Mouse (Mus musculus): Measurements from ENCODE around the gene Tcf12.

Gene Tcf12

DNA sequence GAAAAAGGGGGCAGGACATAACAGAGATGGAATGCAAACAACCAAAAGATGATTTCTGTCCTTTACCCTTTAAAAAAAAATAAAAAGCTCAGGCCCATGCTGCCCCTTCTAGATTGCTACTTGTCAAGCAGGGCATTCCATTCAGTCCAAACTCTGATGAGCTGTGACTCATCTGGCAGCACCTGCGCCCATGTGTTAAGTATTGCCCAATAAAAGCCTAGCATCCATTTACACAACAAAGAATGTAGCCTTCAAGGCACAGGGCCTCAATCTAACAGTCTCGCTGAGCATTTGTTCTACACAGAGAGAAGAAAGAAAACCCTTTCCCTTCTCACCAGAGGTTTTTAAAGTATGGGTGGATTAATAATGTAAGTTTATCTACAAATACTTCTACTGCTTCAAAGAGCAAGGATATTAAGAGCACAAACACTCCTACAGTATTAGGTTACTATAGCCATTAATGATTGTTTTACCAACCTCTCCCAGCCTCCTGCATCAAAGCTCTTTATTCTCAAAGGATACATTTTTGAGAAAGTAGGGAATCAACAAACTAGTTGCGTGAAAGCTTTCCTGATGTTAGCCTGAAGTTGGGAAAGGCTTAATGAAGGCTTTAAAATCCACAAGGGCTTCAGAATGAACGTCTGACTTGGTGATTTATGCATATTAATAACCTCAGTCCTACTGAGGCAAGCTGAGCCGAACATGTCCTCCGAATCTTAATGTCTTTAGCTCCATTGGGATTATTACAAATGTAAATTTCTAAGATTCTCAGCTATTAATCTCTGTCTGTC, 195.6 kb downstream of the Tcf12 start:
- no peak for DNase-seq (ENCODE audit: low spot score in 2 of 2)

DNA sequence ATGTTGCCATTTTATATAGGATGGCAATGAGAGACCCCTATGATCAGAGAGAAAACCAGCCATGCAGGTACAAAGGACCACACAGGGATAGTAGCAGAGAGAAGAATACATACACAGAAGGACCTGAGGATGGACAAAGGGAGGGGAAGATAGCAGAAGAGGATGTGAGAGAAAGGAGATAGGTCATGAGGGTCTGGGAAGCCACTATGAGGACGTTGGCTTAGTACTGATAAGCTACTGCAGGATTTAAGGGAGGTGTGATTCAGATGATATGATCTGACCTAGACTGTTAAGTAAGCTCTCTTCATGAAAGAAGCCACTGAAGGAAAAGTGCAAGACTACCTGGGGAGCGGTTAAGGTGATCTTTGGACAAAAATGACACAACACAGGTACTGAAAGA, 205.1 kb downstream of the Tcf12 start:
- DNase-seq (ENCODE audit: low spot score in 2 of 2): no peak

DNA sequence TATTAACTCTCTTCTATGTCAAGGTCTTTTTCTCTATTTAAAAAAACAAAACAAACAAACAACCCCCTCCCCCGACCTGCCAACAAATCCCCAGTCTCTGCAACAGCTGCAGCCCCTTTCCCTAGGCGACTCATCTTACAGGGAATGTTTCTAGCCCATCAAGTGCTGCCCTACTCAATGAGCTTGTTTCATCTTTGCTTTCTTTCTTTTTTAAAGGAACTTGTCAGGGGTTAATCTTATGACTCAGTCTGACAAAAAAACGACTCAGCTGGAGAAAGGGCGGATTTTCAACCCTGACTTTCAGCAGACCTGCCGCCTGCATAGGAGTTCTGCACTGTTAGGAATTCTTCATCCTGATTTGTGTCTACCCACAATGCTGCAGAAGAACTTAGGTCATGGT, 212.8 kb downstream of the Tcf12 start:
- DNase-seq (ENCODE audit: low spot score in 2 of 2): no peak

DNA sequence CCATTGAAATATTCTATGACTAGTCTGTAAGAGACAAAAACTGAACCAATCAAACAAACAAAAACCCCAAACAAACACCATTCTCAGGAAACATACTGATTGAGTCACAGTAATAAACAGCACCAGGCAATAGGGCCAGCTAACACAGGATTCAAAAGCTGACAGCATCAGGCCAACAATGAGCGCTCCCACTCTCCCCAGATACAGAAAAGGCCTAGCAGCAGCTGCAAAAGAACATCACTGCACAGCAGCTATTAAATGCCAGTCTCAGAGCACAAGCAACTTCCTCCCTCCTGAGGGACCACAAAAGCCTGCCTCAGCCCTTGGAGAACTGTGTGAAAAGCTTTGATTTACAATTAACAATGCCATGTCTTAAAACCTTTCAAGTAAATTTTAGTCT, 214.3 kb downstream of the Tcf12 start:
- DNase-seq (ENCODE audit: low spot score in 2 of 2): no peak

DNA sequence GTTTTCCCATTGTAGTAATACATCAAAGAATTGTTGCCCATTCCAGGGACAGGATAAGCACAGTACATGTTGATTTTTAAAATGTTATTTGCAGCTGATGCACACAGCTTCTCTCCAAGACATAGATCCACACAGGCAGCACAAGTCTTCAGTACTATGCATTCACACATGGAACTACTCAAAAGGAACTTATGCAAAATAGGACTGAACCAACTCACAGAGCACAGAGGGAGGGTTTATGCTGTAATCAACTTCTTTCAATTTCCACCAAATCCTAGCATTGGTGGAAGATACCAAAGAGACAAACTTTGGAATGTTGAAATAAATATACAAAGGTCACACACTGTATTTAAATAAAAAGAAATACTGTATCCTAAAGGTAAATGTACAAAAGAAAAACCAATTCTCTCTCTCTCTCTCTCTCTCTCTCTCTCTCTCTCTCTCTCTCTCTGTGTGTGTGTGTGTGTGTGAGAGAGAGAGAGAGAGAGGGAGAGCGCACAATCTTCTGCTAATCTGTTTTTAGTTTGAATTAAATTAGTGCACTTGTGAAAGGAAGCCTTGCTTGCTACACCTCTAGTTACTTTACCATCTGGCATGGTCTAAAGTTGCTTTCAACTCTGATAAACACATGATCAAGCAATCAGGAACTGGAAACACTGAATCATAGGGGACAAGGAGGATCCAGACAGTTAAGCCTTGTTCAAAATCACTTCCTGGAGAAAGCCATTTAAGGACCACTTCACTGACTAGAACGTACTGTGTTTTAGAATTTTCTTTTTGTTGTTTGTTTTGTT, 215.5 kb downstream of the Tcf12 start:
- DNase-seq (ENCODE audit: low spot score in 2 of 2): no peak

DNA sequence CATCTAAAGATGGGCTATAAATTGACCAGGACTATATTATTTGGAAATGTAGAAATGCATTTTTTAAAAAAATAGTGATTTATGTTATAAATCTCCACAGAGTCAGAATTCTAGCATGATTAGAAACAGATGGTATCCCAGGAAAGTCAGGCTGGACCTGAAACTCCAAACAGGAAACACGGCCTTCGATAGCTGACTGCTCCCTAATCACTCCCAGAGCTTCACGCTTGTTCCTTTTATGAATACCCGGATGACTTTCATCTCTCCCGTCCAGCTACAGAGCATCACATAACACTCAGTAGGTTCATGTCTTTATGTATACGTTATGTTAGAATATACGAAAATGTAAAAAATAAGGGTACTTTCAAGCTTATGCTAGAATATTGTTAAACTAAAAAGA, 216.4 kb downstream of the Tcf12 start:
- DNase-seq (ENCODE audit: low spot score in 2 of 2): no peak

DNA sequence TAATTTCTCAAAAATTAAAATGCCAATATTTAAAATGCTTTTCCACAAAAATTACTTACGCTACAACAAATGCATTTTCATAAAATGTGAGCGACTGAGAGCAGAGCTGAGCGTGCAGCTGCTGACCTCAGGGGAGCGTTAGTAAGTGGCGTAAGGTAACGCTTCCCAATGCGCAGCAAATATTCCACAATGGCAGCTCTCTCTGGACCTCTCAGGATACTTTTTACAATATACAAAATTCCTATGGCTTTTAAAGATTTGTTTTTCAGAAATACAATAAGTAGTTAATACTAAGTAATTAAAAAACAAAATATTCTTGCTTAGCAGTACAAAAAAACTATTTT, 216.8 kb downstream of the Tcf12 start:
- no peak for DNase-seq (ENCODE audit: low spot score in 2 of 2)

DNA sequence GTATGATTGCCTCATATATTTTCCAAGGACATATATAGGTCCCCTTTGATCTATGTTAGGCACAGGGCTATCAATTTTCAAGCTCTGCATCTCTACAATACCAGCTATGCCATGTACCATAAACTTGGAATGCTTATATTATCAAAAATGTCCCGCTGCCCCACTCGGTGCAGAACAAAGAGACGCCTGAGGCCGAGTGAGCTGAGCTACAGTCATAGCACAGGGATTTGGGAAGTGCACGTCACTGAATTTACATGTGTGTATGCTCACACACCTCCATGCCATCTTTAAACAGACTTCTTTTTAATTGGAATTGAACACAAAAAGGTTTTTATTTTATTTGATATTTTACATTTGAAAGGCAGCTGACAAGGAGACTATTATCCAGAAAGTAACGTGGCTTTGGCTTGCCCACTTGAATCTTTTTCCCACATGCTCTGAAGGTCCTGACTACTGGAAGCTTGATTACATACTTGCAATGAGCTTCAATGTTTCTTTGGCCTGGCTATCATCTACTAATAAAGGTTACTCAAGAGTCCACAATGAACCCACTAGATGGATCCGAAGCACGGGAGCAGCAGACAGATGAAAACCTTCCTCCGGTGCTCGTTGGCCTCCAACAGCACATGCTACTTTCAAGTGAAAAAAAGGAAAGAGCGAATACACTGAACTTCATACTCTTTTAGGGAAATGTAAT, 217.3 kb downstream of the Tcf12 start:
- DNase-seq (ENCODE audit: low spot score in 2 of 2): no peak

DNA sequence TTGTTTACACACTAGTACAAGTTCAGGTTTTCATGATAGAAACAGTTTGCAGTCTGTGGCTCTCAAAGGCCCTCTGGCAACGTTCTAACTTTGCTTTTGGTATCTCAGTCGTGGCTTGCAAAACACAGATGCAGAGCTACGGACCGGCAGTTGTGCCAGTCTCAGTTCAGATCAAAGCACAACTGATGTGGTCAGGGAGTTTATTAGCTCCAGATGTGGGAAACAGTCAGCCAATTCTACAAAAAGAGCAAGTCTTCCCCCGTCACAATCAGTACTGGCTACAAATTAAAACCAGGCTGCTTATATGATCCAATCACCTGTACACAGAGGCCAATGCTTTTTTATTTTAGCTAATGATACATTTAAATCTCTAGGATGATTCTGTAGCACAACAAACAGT, 223.2 kb downstream of the Tcf12 start:
- DNase-seq (ENCODE audit: low spot score in 2 of 2): no peak

DNA sequence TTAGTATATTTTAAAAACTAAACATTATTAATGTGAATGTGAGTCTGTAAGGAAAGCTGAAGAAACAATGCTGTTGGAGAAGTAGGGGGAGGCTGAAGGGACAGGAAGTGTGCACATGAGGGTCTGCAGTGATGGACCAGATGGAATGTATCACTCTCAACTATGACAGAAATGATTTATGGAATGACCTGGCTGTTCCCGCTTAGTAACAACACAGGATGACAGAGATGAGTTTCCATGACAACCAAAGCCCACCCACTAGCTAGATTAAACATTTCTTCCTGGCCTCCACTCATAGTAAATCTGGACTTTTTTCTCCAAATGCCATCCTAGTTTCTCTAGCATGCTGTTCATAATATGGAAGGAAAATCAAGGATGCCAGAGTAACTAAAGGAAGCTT, 231.0 kb downstream of the Tcf12 start:
- no peak for DNase-seq (ENCODE audit: low spot score in 2 of 2)

DNA sequence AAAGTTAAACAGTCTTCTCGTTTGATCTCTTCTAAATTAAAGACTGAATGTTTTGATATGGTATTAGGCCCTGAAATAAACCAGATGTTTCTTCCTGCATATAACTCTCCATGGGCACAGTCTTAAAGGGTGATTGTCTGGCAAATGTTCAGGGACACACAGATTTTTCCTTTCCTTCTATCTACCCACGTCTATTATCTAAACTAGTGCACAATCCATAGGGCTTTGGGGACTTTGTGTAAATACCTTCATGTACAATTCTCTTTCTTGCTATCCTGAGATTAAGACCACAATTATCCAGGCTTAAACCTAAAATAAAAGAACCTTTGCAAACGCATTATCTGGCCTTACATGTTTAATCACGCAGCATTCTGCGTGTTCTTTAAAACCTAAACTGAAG, 231.7 kb downstream of the Tcf12 start:
- DNase-seq (ENCODE audit: low spot score in 2 of 2): no peak

DNA sequence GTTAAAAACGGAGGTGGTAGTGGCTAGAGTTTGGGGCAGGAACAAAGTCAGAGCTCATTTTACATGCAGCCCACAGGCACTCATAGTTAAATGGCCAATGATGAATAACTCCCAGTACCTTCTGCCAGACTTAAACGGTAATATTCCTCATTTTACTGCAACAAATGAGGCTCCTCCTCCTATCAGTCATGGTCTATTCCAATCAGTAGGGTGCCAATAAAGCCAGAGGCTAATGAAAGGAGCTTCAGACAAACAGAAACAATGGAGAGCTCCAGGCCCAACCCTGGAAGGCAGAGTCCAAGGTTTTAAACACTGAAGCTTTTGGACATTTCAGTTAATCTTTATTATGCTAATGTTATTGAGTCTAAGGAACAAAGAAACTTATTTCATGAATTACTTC, 232.3 kb downstream of the Tcf12 start:
- no peak for DNase-seq (ENCODE audit: low spot score in 2 of 2)

DNA sequence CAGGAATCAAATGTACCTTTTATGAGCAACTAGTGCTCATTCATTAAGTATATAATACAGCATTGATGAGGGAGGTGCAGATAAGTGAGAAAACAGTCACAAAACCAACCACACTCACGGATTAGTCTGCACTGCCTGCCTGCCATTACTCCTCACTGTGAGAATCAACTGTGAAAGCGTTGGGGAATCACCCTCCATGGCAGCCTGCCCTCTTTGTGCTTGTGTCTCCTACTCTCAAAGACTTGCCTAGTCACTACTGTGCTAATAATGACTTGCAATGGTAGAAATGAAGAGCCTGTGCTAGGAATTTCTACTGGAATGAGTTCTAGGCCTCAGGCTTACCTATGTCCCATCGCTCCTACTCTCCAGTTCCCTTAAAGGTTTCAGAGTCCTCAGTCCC, 233.8 kb downstream of the Tcf12 start:
- DNase-seq (ENCODE audit: low spot score in 2 of 2): no peak

DNA sequence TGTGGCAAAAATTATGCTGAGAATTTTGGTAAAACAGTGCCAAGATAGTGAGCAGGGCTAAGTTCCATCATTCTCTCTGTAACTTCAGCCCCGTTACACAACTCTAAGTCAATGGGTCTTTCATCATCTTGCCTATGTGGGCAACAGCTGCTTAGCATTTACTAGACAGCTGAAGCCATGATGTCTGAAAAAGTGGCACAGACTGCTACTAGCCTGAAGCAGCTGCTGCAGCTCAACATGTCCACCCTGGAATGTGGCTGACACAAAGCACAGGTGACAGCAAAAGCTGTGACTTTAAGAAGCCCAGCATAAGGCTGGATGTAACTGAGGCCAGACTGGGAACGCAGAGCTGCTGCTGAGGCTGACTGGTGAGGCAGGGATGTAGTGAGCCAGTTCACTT, 236.9 kb downstream of the Tcf12 start:
- no peak for DNase-seq (ENCODE audit: low spot score in 2 of 2)

DNA sequence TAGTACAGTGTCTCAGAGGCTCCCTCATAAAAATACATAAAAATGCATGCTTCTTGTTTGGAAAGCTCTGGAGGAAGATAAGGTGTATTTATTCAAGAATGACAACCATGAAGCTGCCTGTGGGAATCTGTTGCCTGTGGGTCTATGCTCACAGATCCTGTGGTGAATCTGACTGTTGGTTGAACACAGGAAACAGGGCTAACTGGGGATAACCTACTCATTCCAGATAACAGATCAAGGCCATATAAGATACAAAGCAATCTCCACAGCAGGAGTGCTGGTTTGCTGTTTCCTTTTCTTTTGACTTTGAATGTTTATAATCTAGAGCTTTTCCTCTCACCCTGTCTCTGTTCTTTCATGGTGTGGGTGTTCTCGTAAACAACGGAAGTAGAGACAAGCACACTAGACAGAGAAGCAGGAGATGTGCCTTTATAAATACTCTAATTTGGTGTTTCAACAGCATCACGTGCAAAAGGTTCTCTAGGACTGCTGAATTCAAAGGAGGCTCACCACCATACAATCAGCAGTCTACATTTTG, 237.6 kb downstream of the Tcf12 start:
- no peak for DNase-seq (ENCODE audit: low spot score in 2 of 2)

DNA sequence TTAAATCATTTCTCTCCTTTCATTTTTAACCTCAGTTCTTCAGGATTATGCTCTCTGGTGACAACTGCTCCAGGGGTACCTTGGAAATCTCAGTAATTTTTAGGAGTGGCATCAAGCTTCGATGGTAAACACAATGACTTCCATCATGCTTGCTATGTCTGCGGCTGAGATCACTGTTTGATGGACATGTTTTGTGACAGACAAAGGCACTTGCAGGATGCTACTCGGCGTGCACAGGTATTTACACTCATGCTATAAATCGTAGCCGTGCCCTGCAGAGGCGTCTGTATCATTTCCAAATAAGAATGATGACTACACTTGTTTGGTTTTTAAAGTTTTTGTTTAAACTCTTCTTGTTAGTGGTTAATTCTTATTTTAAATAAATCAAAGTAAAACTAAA, 248.3 kb downstream of the Tcf12 start:
- DNase-seq (ENCODE audit: low spot score in 2 of 2): no peak

DNA sequence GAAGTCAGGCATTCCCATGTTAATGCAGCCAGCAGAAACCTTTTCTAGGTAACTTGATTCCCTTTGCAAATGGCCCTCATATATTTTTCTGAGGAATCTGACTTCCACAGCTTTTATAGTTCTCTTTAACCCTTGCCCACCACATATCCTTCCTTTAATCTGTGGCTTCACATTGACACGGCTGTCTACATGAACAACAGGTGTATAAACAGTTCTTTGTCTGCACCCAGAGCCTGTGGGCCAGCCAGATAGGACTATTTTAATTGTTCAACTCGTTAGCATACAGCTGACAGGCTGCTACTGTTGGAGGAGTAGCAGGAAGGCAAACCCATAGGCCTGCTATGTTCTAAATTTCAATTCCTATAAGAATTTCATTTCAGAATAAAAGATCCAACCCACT, 250.0 kb downstream of the Tcf12 start:
- DNase-seq (ENCODE audit: low spot score in 2 of 2): no peak

DNA sequence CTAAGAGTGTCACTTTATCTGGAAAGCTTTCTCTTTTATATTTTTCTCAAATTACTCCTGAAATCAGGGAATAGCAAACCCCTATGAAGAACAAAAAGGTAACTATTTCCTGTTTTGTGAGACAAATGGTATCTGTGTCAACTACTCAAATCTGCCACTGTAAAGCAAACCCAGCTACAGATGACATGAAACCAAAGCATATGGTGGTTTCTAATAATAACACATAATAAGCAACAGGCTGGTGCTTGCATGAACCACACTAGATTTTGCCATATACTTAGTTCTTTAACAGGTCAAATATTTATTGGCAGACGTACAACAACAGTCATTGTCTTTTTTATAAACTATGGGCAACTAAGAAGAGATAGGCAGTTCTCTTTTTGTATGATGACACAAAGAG, 253.7 kb downstream of the Tcf12 start:
- DNase-seq (ENCODE audit: low spot score in 2 of 2): no peak

DNA sequence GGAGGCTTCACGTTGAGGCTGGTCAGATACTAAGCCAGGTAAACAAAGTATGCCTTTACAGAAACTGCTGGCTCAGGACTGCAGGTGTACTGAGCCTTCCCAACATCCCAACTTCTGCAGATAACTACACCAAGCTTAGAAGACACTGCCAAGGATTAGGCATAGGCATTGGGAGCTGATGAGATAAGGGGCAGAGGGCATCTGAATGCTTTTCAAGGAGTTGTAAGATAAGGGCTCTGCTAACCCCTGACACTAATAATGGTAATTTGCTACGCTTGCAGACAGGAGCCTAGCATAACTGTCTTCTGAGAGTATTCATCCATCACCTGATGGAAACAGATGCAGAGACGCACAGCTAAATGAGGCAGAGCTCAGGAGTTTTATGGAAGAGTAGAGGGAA, 257.8 kb downstream of the Tcf12 start:
- no peak for DNase-seq (ENCODE audit: low spot score in 2 of 2)

DNA sequence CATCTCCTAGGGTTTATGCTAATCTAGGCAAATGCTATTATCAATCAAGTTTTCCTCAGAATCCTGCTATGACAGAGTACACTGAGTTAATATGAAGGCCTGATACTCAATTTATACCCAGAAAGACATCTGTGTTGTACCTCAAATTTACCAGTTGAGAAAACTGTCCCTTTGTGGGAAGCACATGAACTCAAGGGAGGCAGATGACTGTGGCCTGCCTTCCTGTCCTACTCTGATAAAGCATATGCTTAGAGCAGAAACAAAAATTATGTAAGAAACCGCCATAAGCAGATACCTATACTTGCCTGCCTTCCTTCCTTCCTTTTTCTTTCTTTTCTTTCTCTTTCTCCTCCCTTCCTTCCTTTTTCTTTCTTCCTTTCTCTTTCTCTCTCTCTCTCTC, 261.4 kb downstream of the Tcf12 start:
- DNase-seq (ENCODE audit: low spot score in 2 of 2): no peak

DNA sequence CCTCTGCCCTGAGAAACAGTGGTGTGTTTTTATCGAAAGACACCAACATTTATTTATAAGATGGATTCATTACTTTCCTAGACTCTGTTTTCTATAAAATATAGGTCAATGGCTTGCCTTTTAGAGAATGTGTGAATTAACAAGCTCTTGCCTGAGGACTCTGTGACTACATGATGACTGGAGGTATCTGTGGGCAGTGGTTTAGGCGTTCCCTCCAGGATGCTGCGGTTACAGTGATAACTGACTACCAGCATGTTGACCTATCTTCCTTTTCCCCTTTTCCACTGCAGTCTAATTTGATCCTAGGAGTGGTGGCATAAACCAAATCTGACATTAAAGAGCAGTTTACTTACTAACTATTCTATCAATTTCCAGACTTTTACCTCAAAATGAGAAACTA, 263.3 kb downstream of the Tcf12 start:
- no peak for DNase-seq (ENCODE audit: low spot score in 2 of 2)

DNA sequence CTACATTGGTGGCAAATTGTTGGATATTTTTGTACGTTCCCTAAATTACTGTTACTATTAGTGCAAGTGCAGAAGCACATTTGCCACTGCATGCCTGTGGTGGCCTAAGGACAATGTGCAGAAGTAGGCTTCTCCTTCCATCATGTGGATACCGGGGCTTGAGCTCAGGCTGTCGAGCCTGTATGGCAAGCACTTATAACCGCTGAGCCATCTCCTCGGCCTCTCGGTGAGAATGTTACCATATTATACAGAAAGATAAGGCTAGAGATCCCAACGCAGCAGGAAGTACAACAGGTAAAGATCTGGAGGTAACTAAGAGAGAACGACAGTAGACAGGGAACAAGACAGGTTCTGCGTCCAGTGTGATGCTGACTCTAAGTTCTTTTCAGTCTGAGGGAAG, 263.8 kb downstream of the Tcf12 start:
- no peak for DNase-seq (ENCODE audit: low spot score in 2 of 2)

DNA sequence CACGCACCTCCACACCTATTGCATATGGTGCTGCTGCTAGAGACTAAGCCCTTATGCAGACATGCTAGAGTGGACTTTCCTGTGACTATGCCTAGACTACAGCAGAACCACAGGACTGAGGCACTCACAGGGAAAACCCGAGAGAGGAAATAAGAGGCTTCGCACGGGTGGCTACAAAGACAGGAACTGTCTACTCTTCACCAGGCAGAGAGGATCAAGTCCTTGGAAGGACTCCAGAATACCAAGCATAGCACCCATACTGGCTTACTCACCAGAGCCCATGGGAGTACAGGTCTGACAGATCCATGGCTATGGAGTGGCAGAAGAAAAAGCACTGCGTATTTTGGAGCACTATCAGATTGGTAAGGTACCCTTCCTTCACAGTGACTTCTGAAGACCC, 269.8 kb downstream of the Tcf12 start:
- DNase-seq (ENCODE audit: low spot score in 2 of 2): no peak

Data from frontal cortex, postnatal 25 days (tissue).